Mouse (Mus musculus) brain, adult 2 months (tissue): ENCODE results near the gene Spryd3.
A peak's percentile ranks its signal among the peaks of the same experiment; 100 is the strongest.
"Not testable (repeated sequence)": the region's sequence is repeated elsewhere in the genome, so short reads cannot be mapped to it uniquely, and the experiment has no call there.

ENCODE experiments used
- DNase-seq: peaks from one replicate; pipeline ENCODE4 v3.0.0; 2011; ENCODE audit warnings: low read depth, low spot score

Gene Spryd3

DNA sequence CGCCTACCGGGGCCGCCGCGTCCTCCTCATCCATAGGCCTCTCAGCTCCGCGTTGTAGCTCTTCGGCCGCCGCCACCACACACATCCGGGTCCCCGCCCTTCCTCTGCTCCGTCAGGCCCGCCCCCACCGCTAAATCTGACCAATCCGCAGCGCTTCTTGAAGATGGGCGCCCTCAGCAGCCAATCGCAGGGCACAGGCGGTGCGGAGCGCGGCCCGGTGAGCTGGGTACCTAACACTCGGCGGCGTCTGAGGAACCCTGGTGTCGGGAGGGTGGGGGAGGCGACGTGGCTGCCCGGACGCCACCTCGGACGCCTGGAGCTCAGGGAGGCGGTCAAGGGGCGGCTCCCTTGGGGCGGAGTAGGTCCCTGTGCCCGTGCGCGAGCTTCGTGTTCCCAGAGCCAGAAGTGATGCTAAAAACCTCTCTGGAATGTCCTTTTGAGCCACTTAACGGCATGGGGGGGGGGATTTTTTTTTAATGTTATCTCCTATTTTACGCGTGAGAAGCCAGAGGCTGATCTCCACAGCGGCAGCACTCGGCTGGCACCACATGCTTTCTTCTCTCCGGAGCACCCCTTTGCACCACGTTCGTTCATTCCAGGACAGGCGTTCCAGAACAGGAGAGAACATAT lies at the start of gene Spryd3:
TSS of gene Spryd3 (minus strand) at position 106 of the 630 bp plus-strand sequence.
- DNase-seq = peak; percentile 99

DNA sequence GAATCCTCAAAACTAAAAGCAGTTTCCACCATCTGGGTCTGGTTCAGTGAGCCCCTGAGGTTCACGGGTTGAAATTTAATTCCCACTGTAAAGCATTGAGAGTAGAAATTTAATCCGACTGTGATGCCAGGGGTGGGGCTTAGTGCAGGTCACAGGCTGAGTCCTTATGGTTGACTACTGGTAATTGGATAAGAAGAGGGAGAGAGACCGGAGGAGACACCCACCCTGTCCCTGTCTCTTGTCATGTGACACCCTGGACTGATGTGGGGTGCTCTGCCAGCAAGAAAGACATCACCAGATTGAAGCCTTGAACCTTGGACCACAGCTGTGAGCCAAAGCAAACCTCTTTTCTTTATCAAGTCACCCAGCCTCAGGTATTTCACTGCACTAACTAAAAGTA lies 47.0 kb upstream of the Spryd3 start:
- DNase-seq = no peak

DNA sequence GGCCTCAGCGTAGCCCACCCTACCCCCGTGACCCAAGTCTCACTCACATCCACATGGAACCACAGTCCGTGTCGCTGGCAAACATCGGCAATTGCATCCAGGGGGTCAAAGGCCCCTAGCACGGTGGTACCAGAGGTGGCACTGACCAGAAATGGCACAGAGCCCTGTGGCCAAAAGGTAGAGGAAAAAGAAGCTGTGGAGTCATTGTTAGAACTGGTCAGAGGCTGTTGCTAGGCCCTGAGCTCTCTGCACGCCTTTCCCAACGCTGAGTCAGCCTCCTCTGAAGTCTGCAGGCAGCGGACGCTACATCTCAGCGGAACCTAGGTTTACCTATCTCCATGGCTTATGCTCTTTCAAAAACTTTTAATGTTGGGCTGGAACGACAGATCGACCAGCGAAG lies 43.9 kb upstream of the Spryd3 start:
- no peak for DNase-seq

DNA sequence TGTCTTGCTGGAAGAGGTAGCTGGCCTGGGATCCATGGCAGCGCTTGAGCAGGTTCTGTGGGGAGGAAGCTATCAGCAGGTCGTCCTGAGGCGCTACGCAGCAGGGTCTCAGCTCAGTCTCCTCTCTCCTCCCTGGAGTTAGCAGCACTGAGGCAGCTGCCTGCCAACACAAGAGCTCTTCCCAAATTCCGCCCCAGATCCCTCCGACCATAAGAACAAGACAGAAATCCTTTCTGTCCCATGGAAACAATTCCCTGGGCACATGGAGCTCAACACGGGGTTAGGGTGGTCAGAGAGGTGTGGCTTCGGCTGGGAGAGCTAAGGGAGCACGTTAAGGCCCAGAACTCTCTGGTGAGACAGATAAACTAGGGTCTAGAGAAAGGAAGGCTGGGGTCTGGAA lies 43.1 kb upstream of the Spryd3 start:
- no peak for DNase-seq

DNA sequence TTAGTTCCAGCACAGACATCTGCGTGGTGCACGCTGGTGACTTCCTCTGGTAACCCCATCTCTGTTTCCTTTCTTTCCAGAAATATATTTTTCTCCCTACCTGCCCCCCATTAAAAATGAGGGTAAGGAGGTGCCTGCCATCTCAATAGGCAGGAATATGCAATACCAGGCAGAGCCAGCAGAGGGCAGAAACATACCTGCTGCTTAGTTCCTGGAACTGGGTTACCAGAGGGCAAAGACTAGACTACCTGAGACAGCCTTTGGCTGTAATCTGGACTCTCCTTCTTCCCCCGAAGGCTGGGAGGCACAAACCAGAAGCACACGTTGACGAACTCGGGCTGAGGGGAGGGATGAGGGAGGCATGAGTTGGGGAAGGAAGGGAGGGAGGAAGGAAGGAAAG lies 42.2 kb upstream of the Spryd3 start:
- DNase-seq = peak; percentile 88

DNA sequence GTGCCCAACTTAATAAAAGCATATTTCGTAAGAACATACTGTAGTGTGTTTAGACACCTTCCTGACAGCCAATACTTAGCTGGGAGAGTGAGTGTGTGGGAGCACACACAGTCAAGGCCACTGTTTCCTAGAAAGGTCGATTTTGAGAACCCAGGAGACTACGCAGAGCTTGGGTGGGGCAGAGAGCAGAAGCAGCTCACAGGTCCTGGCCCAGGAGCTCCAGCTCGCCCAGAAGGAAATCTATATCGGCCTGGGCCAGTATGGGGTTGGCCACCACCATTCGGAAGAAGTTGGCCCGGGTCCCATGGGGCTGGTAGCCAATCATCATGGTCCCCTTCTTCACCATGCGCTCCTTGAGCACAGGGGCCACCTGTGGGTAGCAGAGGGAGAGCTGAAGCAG lies 41.4 kb upstream of the Spryd3 start:
- DNase-seq = no peak

DNA sequence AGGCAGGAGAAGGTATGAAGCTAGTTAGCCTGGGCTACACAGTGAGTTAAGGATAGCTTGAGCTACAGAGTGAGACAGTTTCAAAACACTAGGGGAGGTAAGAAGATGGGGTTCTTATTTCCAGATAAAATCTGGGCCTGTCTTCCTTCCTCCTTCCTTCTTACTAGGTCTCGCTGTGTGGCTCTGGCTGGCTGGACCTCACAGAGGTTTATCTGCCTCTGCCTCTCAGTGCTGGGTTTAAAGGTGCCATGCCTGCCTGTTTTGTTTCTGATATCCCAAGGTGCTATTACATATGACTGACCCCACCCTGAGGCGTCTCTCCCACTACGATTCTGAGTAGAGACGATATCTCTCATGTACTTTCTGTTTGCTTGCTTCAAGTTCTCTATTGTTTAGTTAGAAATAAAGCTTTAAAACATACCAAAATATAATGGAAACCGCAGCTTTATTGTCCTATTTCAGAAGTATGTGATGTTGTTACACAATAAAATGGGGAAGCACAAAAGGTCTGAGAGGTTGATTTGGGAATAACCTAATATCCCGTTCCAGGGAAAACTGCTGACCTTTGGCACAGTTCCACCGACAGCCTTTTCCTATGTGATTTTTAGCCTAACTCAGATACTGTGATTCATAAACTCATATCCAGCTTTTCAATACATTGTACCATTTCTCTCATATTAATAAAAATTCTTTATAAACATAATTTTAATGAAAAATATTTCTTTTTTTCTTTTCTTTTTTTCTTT lies 40.7 kb upstream of the Spryd3 start:
- DNase-seq = no peak

DNA sequence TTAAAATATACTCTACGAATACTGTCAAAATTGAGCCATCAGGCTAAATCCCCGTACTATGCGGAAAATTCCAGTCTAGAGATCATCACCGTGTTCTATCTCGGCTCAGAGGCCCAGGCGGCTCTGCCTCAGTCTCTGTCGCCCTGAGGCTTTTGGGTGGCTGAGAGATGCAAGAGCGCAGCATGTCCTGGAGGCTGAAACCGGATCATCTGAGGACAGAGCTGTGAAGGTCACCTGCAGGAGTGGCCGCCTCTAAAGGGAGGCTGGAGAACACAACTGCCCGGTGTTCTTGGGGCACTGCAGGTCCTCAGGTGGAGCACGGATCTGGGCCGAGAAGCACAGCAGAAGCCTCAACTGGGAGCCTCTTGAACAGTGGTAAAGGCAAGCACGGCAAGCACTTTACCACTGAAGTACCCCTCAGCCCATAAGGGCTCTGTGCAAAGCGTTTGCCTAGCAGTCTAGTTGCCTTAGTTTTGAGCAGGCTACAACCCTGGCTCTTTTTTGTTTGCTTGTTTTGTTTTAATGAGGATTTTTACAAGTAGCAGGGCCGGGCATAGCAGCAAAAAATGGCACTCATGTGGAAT lies 39.8 kb upstream of the Spryd3 start:
- DNase-seq = no peak

DNA sequence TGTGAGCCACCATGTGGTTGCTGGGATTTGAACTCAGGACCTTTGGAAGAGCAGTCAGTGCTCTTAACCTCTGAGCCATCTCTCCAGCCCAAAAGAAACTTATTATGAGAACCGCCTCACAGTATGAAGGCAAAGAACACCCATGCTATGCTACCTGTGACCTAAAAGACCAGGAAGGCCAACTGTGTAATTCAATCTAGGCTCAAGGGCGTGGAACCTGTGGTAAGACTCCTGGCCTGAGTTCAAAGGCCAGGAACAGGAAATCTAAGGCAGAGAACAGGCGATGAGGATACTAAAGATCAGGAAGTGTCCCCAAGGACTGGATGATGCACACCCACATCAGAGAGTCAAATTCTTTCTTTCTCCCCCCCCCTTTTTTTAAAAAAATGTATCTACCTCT lies 37.5 kb upstream of the Spryd3 start:
- no peak for DNase-seq

DNA sequence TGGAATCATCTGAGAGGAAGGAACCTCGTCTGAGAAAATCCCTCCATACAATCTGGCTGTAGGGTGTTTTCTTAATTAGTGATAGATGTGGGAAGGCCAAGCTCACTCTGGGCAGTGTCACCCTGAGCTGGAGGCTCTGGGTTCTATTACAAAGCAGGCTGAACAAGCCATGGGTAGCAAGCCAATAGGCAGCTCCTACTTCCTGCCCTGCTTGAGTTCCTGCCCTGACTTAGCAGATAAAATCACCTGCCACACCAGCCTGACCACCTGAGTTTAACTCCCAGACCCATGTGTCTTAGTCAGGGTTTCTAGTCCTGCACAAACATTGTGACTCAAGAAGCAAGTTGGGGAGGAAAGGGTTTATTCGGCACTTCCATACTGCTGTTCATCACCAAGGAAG lies 33.0 kb upstream of the Spryd3 start:
- no peak for DNase-seq

DNA sequence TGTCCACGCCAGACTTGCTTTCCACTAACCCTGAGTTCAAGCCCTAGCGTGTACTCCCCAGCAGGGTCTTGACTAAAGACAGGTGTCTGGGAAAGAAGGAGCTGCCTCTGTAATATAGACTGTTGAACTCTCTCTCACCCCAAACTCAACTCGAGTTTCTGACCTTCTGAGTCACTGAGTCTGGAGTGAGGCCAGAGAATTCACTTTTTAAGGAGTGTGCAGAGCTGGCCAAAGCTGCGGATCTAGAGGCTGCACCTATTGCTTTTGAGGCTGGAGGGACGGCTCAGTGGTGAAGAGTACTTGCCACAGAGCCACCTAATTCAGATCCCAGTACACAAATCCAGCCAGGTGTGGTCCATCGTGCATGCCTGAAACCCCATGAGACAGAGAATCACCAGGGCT lies 31.6 kb upstream of the Spryd3 start:
- no peak for DNase-seq

DNA sequence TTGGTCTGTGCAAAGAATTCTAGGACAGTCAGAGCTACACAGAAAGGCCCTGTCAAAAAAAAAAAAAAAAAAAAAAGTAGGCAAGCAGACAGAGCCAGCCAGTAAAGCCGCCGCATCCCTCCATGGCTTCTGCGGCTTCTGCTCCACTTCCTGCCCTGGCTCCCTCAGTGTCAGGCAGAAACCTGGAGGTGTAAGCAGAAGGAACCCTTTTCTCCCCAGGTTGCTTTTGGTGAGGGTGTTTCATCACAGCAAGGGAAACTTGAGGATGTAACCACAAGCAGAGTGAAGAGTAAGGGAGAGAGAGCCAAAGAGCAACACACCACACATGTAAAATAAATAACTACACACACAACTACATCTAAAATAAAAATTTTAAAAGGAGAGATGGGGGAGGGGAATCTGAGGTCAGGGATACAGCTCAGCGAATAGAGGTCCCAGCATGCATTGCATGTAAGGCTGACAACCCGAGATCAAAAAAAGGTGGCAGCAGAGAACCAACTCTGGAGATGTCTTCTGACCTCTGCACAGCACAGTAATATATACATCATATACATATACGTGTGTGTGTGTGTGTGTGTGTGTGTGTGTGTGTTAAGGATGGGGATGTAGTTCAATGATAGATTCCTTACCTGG lies 29.6 kb upstream of the Spryd3 start:
- DNase-seq = peak; percentile 8

DNA sequence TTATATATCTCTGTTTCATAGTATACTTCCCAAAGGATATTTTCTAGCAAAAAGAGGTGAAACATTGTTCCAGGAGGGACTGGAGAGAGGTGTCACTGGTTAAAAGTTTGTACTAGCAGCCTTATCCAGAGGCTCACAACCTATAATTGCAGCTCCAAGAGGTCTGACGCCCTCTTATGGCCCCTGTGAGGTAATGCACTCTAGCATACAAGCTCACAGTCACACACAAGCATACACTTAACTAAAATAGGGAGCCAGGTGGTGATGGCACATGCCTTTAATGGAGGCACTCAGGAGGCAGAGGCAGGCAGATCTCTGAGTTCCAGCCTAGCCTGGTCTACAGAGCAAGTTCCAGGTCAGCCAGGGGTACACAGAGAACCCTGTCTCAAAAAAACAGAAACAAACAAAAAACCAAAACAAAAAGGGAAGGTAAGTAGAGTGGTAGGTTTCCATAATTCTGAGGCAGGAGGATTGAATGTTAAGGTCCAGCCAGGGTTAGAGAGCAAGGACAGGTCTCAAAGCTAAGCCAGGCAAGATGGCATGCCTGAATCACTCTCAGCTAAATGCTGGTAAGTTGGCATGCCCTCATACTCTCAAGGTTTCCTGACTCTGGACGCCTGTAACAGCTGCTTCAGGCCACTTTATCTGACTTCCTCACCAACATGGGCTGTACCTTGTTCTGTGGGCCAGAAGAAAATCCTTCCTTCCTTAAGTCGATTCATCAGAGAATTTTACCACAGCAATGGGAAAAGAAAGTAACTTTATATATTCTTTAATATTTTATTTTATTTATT lies 28.1 kb upstream of the Spryd3 start:
- DNase-seq = no peak

DNA sequence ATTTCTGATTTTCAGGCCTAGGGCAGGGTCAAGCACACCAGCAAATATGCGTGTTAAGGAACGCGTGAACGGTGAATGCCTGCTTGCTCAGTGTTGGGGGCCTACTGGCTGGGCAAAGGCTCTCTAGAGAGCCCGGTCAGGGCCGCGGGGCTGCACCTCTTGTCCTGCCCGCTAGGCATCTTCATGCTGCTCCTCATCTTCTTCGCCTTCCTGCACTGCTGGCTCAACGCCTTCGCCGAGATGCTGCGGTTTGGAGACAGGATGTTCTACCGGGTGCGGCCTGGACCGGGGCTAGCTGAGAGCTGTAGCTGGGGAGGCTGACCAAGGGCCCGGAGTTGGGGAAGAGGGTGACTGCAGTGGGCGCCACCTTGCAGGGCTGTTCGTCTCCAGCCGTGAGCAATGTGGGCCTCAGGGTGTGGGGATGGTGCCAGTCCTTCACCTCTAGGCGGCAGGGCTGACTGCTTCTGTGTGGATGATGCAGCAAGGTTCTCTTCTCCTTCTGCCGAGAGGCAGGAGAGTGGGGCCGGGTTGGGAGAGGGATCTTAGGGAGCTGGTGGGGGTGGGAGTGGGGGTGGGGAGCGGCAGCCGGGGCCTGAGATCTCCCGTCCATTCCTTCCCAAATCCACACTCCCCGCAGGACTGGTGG lies 24.5 kb upstream of the Spryd3 start:
- no peak for DNase-seq

DNA sequence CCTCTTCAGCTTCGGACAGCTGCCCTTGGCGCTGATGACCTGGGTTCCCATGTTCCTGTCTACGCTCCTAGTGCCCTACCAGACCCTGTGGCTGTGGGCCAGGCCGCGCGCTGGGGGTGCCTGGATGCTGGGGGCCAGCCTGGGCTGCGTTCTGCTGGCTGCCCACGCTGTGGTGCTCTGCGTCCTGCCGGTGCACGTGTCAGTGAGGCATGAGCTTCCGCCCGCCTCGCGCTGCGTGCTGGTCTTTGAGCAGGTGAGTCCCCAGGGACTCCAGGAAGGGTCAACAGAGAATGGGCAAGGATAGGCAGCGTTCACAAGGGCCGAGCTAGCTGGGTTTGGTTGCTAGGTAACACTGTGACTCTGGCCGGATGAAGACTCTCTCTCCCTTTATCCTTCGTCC lies 20.8 kb upstream of the Spryd3 start:
- DNase-seq = peak; percentile 25

DNA sequence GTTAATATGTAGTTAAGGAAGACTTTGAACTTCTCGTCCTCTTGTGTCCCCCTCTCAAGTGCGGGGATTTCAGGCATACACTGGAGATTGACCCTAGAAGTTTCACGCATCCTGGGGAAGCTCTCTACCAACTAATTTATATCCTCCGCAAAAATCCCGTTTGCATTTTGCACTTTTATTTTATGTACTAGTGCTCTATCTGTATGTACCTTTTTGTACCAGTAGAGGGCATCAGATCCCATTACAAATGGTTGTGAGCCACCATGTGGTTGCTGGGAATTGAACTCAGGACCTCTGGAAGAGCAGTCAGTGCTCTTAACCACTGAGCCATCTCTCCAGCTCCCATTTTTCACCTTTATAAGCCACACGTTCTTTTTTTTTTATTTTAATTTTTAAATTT lies 19.0 kb upstream of the Spryd3 start:
- DNase-seq = not testable (repeated sequence)

DNA sequence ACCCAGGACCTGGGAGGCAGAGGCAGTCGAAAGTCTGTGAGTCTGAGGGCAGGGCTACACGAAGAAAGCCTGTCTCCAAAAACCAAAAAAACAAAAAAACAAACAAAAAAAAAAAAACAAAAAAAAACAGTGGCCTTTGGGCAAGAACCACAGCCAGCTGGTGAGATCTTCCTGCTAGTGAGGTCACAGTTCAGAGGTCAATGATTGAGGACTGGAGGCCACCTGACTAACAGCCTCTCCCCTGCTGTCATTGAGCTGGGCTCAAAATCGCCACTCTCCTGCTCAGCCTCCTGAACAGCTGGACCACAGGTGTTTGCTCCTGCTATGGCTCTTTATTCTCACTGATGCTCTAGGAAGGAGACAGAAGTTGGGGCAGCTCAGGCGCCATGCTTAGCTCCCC lies 16.6 kb upstream of the Spryd3 start:
- no peak for DNase-seq

DNA sequence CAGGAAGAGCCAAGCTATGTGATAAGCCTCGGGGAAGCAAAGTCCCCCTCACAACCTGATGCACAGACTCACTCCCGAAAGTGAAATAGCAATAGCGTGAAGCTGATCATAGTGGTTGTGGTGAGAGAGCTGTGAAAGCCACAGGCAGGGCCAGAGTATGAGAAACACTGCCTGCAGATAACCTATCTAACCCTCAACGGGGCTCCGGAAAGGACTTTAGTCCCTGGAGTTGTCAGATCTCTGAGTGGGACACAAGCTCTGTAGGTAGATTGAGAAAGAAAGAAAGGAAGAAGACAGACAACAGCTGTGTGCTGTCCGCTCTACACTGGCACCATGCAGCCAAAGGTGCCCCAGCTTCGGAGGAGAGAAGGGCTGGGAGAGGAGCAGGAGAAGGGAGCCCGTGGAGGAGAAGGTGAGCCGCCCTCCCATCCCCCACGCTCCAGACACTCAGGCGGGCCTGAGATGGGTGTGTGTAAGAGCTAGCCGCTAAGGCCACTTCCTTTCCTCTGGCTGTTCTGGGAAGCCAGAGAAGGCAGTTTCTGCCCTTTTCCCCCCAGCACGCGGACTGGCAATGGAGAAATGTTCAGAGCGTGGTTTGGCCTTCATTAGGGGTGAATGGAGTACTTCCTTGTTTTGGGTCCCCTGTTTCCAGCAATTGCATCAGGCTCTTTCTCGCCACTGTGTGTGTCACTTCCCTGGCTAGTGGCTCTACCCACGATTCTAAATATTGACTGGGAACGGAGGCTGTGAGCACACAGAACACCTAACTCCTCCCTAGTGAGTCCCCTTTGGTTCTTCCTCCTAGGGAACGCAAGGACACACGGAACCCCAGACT lies 14.5 kb upstream of the Spryd3 start, which contains the start of gene Soat2:
TSS of gene Soat2 (plus strand) at position 226 of the 835 bp plus-strand sequence.
- DNase-seq = peak; percentile 24

DNA sequence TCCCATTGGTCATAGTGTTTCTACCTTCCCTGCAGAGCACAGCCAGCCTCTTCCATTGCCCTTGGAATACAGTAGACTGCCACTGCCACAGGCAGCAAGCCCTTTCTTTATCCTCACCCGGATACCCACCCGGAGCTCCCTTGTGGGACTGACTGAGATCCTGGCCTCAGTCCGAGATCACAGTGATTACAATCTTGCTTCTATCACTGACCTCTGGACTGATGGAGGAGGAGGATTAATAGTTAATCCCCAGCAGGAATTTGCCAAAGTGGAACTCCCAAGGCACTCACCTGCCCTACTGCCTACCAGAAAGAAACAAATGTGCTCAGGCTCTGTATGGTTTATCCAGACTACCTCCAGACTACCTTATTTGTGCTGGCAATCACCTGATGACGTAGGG lies 13.5 kb upstream of the Spryd3 start:
- no peak for DNase-seq

DNA sequence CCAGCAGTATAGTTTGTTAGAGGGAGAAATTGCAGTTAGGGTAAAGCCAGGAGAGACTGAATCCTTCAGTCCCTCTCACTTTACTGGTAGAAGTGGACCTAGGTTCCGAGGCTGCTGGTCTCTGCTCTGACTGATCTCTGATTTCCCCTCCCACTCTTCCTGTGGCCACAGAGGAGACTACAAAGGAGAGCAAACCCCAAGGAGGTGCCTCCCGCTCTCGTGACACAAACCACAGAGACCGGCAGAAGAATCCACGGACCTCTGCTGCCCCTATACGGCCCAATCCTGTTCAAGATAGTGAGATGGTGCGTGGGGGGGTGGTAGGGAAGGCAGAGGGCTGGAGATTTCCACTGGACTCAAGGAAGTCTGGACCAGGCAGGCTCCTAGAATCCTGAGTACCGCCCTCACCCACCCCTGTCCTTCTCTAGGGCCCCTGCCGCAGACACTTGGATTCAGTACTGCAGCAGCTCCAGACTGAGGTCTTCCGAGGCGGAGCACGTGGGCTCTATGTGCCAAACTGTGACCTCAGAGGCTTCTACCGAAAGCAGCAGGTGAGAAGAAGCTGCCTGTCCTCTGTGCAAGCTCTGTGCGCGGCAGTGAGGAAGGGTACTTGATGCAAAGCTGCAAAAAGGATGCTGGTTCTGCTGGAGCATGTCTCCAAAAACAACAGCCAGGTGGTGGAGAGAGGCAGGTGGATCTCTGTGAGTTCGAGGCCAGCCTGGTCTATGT lies 11.8 kb upstream of the Spryd3 start:
- no peak for DNase-seq
